ENCODE assay signal across 12 mouse cellular contexts in the genomic region with DNA sequence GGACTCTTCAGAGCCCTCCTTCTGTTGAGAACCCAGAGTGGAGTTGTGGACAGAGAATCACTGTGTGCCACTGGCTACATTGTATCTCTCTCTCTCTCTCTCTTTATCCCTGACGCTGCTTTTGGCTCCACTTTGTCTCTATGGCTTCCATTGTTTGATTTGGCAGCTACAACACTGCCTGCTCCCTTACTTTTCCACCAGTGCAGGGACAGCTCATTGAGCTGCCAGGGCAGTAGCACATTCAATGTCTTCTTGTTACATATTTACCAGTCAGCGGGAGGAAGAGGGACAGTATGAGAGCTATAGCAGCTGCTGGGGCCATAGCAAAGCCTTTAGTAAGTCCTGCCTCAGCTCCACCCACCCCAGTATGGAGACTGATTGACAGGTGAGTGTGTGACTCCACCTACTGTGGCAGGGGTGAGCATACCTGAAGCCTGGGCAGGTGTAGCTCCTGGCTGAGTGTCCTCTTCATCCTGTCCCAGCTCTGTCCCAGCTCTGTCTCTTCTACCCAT.
DNase-seq lines count a peak whose midpoint lies in the region; ATAC-seq and TF ChIP-seq lines count a peak whose summit lies in the region.
"Had no signal": no experiment of that assay in that cellular context is flagged by ENCODE, and none has a peak within 500 bp of the region (broad histone marks: within the 10 kb centered on the region; RNA-seq: fewer than 3 reads in every experiment).

No protein-coding gene starts in this region.

- TF ChIP-seq POLR2A in brain, embryonic 14.5 days (IDR thresholded peaks at IDR 0.05; ENCODE audit: borderline replicate concordance, extremely low read depth, insufficient read depth, insufficient read length, poor library complexity, severe bottlenecking), result no peak

- 51% methylated on average over 2 of the region's 2 CpGs for WGBS in kidney, embryonic 15.5 days
- 17% methylated on average over 2 of the region's 2 CpGs for WGBS in hindbrain, embryonic 16.5 days
- WGBS in midbrain, embryonic 14.5 days, result 17% methylated on average over 2 of the region's 2 CpGs

- no peaks in the 10 kb centered on the region for H3K27me3 ChIP-seq in kidney, embryonic 15.5 days
- H3K27me3 ChIP-seq in hindbrain, embryonic 16.5 days (replicated peaks; ENCODE audit: control insufficient read depth, insufficient read depth, low read length), result no peaks in the 10 kb centered on the region
- H3K27me3 ChIP-seq in midbrain, embryonic 14.5 days (ENCODE audit: control insufficient read depth, insufficient read depth, low read length), result no peaks in the 10 kb centered on the region

- H3K27ac ChIP-seq in kidney, embryonic 15.5 days, result no peak overlapping the region
- no peak overlapping the region for H3K27ac ChIP-seq in hindbrain, embryonic 16.5 days (ENCODE audit: low read depth, low read length)
- peak overlapping the region; percentile 43 for H3K27ac ChIP-seq in midbrain, embryonic 14.5 days (replicated peaks; ENCODE audit: low read depth, low read length)
- H3K27ac ChIP-seq: kidney, postnatal 0 days had no signal

- TF ChIP-seq CTCF in brain, embryonic 14.5 days (IDR thresholded peaks at IDR 0.05; ENCODE audit: borderline replicate concordance, extremely low read depth, insufficient read depth, insufficient read length), result no peak

- H3K4me2 ChIP-seq in kidney, embryonic 15.5 days, result no peak overlapping the region
- no peak overlapping the region for H3K4me2 ChIP-seq in hindbrain, embryonic 16.5 days (ENCODE audit: low read length)
- H3K4me2 ChIP-seq in midbrain, embryonic 14.5 days (ENCODE audit: low read length), result no peak overlapping the region

- no peaks in the 10 kb centered on the region for H3K36me3 ChIP-seq in kidney, embryonic 15.5 days
- H3K36me3 ChIP-seq in hindbrain, embryonic 16.5 days (ENCODE audit: control insufficient read depth, insufficient read depth, low read length), result no peaks in the 10 kb centered on the region
- no peaks in the 10 kb centered on the region for H3K36me3 ChIP-seq in midbrain, embryonic 14.5 days (ENCODE audit: control insufficient read depth, insufficient read depth, low read length)

- no peaks in the 10 kb centered on the region for H3K9me3 ChIP-seq in kidney, embryonic 15.5 days (replicated peaks)
- H3K9me3 ChIP-seq in hindbrain, embryonic 16.5 days (ENCODE audit: control insufficient read depth, low read length), result no peaks in the 10 kb centered on the region; the same call in 1 of the 2 replicates
- no peaks in the 10 kb centered on the region for H3K9me3 ChIP-seq in midbrain, embryonic 14.5 days (ENCODE audit: control insufficient read depth, low read length)

- no peak overlapping the region for H3K4me3 ChIP-seq in kidney, embryonic 15.5 days (replicated peaks)
- no peak overlapping the region for H3K4me3 ChIP-seq in hindbrain, embryonic 16.5 days (ENCODE audit: low read length)
- no peak overlapping the region for H3K4me3 ChIP-seq in midbrain, embryonic 14.5 days (replicated peaks; ENCODE audit: low read depth, low read length)
- H3K4me3 ChIP-seq: erythroblast, embryonic 14.5 days had no signal

- H3K9ac ChIP-seq in kidney, embryonic 15.5 days, result no peak overlapping the region
- no peak overlapping the region for H3K9ac ChIP-seq in hindbrain, embryonic 16.5 days (ENCODE audit: low read depth, low read length)
- no peak overlapping the region for H3K9ac ChIP-seq in midbrain, embryonic 14.5 days (replicated peaks; ENCODE audit: low read length)
- H3K9ac ChIP-seq: liver, postnatal 0 days had no signal

- peaks cover 6% of the 10 kb centered on the region; the same call in 1 of the 2 replicates for H3K4me1 ChIP-seq in kidney, embryonic 15.5 days
- H3K4me1 ChIP-seq in hindbrain, embryonic 16.5 days (ENCODE audit: control insufficient read depth, insufficient read depth, low read depth, low read length), result peaks cover 9% of the 10 kb centered on the region
- H3K4me1 ChIP-seq in midbrain, embryonic 14.5 days (ENCODE audit: control insufficient read depth, insufficient read depth, low read length), result peaks cover 9% of the 10 kb centered on the region; the same call in 1 of the 2 replicates

- ATAC-seq in kidney, embryonic 15.5 days (replicated peaks; ENCODE audit: low FRiP score), result no peak
- ATAC-seq in hindbrain, embryonic 16.5 days, result peak; percentile 57
- ATAC-seq in midbrain, embryonic 14.5 days (ENCODE audit: low FRiP score, low TSS enrichment), result peak; percentile 57; the same call in 1 of the 2 replicates
- ATAC-seq: liver, postnatal 0 days had no signal

- peak; percentile 65 for DNase-seq in kidney, adult 11 months
- peak; percentile 70 for DNase-seq in brain, embryonic 14.5 days (ENCODE audit: low read depth)
- DNase-seq in midbrain, embryonic 14.5 days, result peak; percentile 50
- DNase-seq in spleen, postnatal 14 days (ENCODE audit: low spot score in 2 of 2), result no peak
- no peak for DNase-seq in cerebellum, postnatal 14 days
- DNase-seq: cerebellum, postnatal 25 days; heart, adult 18-20 months; liver, postnatal 0 days had no signal

Comparison
In these comparisons a context has a peak if more than half of its experiments do, and no peak if none do; other contexts are left out.
1. DNase-seq: peak in kidney, adult 11 months (single experiment), brain, embryonic 14.5 days (single experiment) and midbrain, embryonic 14.5 days (single experiment); none in spleen, postnatal 14 days (0 of 2) and cerebellum, postnatal 14 days (0 of 2).